Mouse (Mus musculus) hindbrain, postnatal 0 days (tissue): ENCODE results near the gene Gm10337. TPM values are rescaled to one million over a fixed set of nuclear protein-coding genes. Genes with fewer than 3 reads are reported as not detected.

Experiments used
- ATAC-seq: fragments of 200-750 bp; cut with Nextera tagmentation; 2 replicates; pipeline ENCODE4 v1.8.0; 2017; ENCODE audit warnings: mild to moderate bottlenecking, moderate TSS enrichment, moderate library complexity
- DNase-seq: peaks from one replicate; pipeline ENCODE4 v3.0.0-alpha.2; 2015; ENCODE audit warnings: low spot score
- H3K27ac ChIP-seq: fragments of 300-500 bp; sonication (generic); 2 replicates; pipeline ENCODE4 v1.5.1; 2014; ENCODE audit warnings: mild to moderate bottlenecking
- H3K27me3 ChIP-seq: fragments of 300-500 bp; sonication (generic); 2 replicates; pipeline ENCODE4 v1.6.1; 2014; ENCODE audit warnings: low read length, mixed read lengths; ENCODE audit not compliant: insufficient read depth
- H3K36me3 ChIP-seq: fragments of 300-500 bp; sonication (generic); 2 replicates; pipeline ENCODE4 v1.6.1; 2014; ENCODE audit warnings: low read length, mixed read lengths; ENCODE audit not compliant: insufficient read depth
- H3K4me1 ChIP-seq: fragments of 300-500 bp; sonication (generic); 2 replicates; pipeline ENCODE4 v1.6.1; 2014; ENCODE audit warnings: antibody characterized with exemption, low read length, mixed read lengths; ENCODE audit not compliant: insufficient read depth
- H3K4me2 ChIP-seq: fragments of 300-500 bp; sonication (generic); 2 replicates; pipeline ENCODE4 v1.6.1; 2014; ENCODE audit warnings: low read depth, mild to moderate bottlenecking, low read length, moderate library complexity, mixed read lengths
- H3K4me3 ChIP-seq: fragments of 300-500 bp; sonication (generic); 2 replicates; pipeline ENCODE4 v1.5.1; 2014; ENCODE audit warnings: low read length
- H3K9ac ChIP-seq: fragments of 300-500 bp; sonication (generic); replicated peaks from 2 replicates; pipeline ENCODE4 v1.6.1; 2014; ENCODE audit warnings: mild to moderate bottlenecking, low read length, moderate library complexity, mixed read lengths
- H3K9me3 ChIP-seq: fragments of 300-500 bp; sonication (generic); 2 replicates; pipeline ENCODE4 v1.6.1; 2016; ENCODE audit warnings: low read length, mixed read lengths
- CTCF ChIP-seq: IDR thresholded peaks from 2 replicates; pipeline ENCODE4 v1.5.1; 2016; ENCODE audit warnings: antibody characterized with exemption, control low read depth, low read depth
- WGBS: fragments of 180-500 bp; shearing (Covaris S2); extraction: QIAGEN DNeasy Blood & Tissue Kit; methylation state at CpG from one replicate; pipeline ENCODE4 v1.1.7; 2014; 5-methylcytosine and 5-hydroxymethylcytosine counted together
- polyA plus RNA-seq: library from polyadenylated mRNA; unstranded; fragments of >200 nt; fragmentation: Nextera tagmentation; extraction: Ambion mirVana; gene quantifications from 2 replicates; pipeline ENCODE4 v1.2.1, GENCODE M21; 2015
- total RNA-seq: library from RNA; depleted of rRNA; stranded (reverse); fragments of >200 nt; gene quantifications from 2 replicates; pipeline ENCODE4 v1.2.3, GENCODE M21; 2014; rRNA removed

Gene Gm10337
- total and polyA plus RNA-seq, 2 experiments from 2014 or later: 2.7 TPM; not detected in 1

- H3K4me1 ChIP-seq: no peaks in the 10 kb centered on the region
- no peak for TF ChIP-seq CTCF
- H3K36me3 ChIP-seq: peaks cover 63% of the 10 kb centered on the region
- H3K4me3 ChIP-seq: no peak overlapping the region
- H3K9ac ChIP-seq: no peak overlapping the region
- H3K27me3 ChIP-seq: no peaks in the 10 kb centered on the region
- H3K9me3 ChIP-seq: no peaks in the 10 kb centered on the region
- H3K27ac ChIP-seq: no peak overlapping the region
- no peak overlapping the region for H3K4me2 ChIP-seq
- ATAC-seq: no peak
- DNase-seq: no peak
- WGBS: 93% methylated on average over 7 of the region's 7 CpGs
Observed at GRCm38 (mm10) chr15:102533926-102534325, 30.4 kb downstream of the Gm10337 start.

- TF ChIP-seq CTCF: no peak
- Histone ChIP-seq H3K9ac (no peak overlapping the region), H3K9me3 (no peaks in the 10 kb centered on the region), H3K4me1 (peaks cover 10% of the 10 kb centered on the region), H3K27ac (no peak overlapping the region), H3K4me2 (no peak overlapping the region), H3K36me3 (peaks cover 20% of the 10 kb centered on the region; the same call in 1 of the 2 replicates), H3K27me3 (no peaks in the 10 kb centered on the region), H3K4me3 (no peak overlapping the region)
- DNase-seq (peak; percentile 25), ATAC-seq (no peak)
- WGBS: 79% methylated on average over 4 of the region's 4 CpGs
Observed at GRCm38 (mm10) chr15:102544801-102545200, 41.3 kb downstream of the Gm10337 start.

- no peak for DNase-seq
- H3K27ac ChIP-seq: peak overlapping the region; percentile 77; the same call in 1 of the 2 replicates
- H3K9me3 ChIP-seq: no peaks in the 10 kb centered on the region
- H3K4me1 ChIP-seq: peaks cover 10% of the 10 kb centered on the region
- TF ChIP-seq CTCF: no peak
- no peak overlapping the region for H3K4me3 ChIP-seq
- H3K9ac ChIP-seq: no peak overlapping the region
- no peak overlapping the region for H3K4me2 ChIP-seq
- ATAC-seq: no peak
- no peaks in the 10 kb centered on the region for H3K27me3 ChIP-seq
- WGBS: 68% methylated on average over 3 of the region's 3 CpGs
- peaks cover 17% of the 10 kb centered on the region; the same call in 1 of the 2 replicates for H3K36me3 ChIP-seq
Observed at GRCm38 (mm10) chr15:102546246-102546645, 42.7 kb downstream of the Gm10337 start.

- H3K4me1 ChIP-seq: peaks cover 10% of the 10 kb centered on the region
- H3K27ac ChIP-seq: peak overlapping the region; percentile 77
- no peak overlapping the region for H3K9ac ChIP-seq
- no peak overlapping the region for H3K4me3 ChIP-seq
- no peaks in the 10 kb centered on the region for H3K9me3 ChIP-seq
- 48% methylated on average over 3 of the region's 3 CpGs for WGBS
- H3K27me3 ChIP-seq: no peaks in the 10 kb centered on the region
- peak; percentile 89 for DNase-seq
- ATAC-seq: peak; percentile 73
- H3K36me3 ChIP-seq: peaks cover 18% of the 10 kb centered on the region; the same call in 1 of the 2 replicates
- H3K4me2 ChIP-seq: no peak overlapping the region
- no peak for TF ChIP-seq CTCF
Observed at GRCm38 (mm10) chr15:102546677-102547427, 43.3 kb downstream of the Gm10337 start.

- Histone ChIP-seq H3K27me3 (no peaks in the 10 kb centered on the region), H3K9ac (no peak overlapping the region), H3K36me3 (peaks cover 23% of the 10 kb centered on the region; the same call in 1 of the 2 replicates), H3K27ac (peak overlapping the region; percentile 77), H3K4me2 (no peak overlapping the region), H3K4me3 (no peak overlapping the region), H3K4me1 (peaks cover 10% of the 10 kb centered on the region), H3K9me3 (no peaks in the 10 kb centered on the region)
- WGBS: 50% methylated on average over 3 of the region's 3 CpGs
- ATAC-seq (peak; percentile 84), DNase-seq (peak; percentile 89)
- TF ChIP-seq CTCF: no peak
Observed at GRCm38 (mm10) chr15:102547478-102547877, 44.0 kb downstream of the Gm10337 start.

- TF ChIP-seq CTCF: no peak
- peaks cover 18% of the 10 kb centered on the region; the same call in 1 of the 2 replicates for H3K36me3 ChIP-seq
- WGBS: 97% methylated on average over 5 of the region's 5 CpGs
Observed at GRCm38 (mm10) chr15:102552599-102552998, 49.1 kb downstream of the Gm10337 start.

More at GRCm38 (mm10) chr15:102552599-102552998, 49.1 kb downstream of the Gm10337 start:
- H3K4me1 ChIP-seq: no peaks in the 10 kb centered on the region
- no peak overlapping the region for H3K9ac ChIP-seq
- no peak for ATAC-seq
- H3K27ac ChIP-seq: no peak overlapping the region
- no peak overlapping the region for H3K4me2 ChIP-seq
- no peaks in the 10 kb centered on the region for H3K9me3 ChIP-seq
- H3K4me3 ChIP-seq: no peak overlapping the region
- no peak for DNase-seq
- no peaks in the 10 kb centered on the region for H3K27me3 ChIP-seq

Other genes starting within 250 kb of the Gm10337 start
- gene Rarg, start 246.2 kb upstream of the Gm10337 start, total RNA-seq: 8.8 and 11.4 TPM in 2 replicates
- gene Rarg, start 246.2 kb upstream of the Gm10337 start, polyA plus RNA-seq: 3.8 and 4.4 TPM in 2 replicates
- gene Gm9918, start 233.2 kb upstream of the Gm10337 start, total RNA-seq: not detected in 2 replicates
- 0.06 TPM in 1 of 2 replicates, not detected in the other for gene Gm9918, start 233.2 kb upstream of the Gm10337 start, polyA plus RNA-seq
- 50.7 and 52.3 TPM in 2 replicates for gene Mfsd5, start 224.3 kb upstream of the Gm10337 start, total RNA-seq
- 67.9 and 68.3 TPM in 2 replicates for gene Mfsd5, start 224.3 kb upstream of the Gm10337 start, polyA plus RNA-seq
- gene Espl1, start 207.5 kb upstream of the Gm10337 start, total RNA-seq: 5.3 and 7.3 TPM in 2 replicates
- 2.3 and 3.8 TPM in 2 replicates for gene Espl1, start 207.5 kb upstream of the Gm10337 start, polyA plus RNA-seq
- 119 and 139 TPM in 2 replicates for gene Pfdn5, start 177.6 kb upstream of the Gm10337 start, total RNA-seq
- 531 and 540 TPM in 2 replicates for gene Pfdn5, start 177.6 kb upstream of the Gm10337 start, polyA plus RNA-seq
- gene Myg1, start 172.0 kb upstream of the Gm10337 start, total RNA-seq: 56.5 and 58.0 TPM in 2 replicates
- gene Myg1, start 172.0 kb upstream of the Gm10337 start, polyA plus RNA-seq: 78.8 and 79.8 TPM in 2 replicates
- 19.4 and 25.4 TPM in 2 replicates for gene Aaas, start 153.0 kb upstream of the Gm10337 start, total RNA-seq
- gene Aaas, start 153.0 kb upstream of the Gm10337 start, polyA plus RNA-seq: 31.4 and 36.4 TPM in 2 replicates
- 0.11 and 0.31 TPM in 2 replicates for gene Sp7, start 136.5 kb upstream of the Gm10337 start, total RNA-seq
- gene Sp7, start 136.5 kb upstream of the Gm10337 start, polyA plus RNA-seq: 0.38 and 0.40 TPM in 2 replicates
- gene Sp1, start 97.6 kb upstream of the Gm10337 start, total RNA-seq: 24.7 and 26.0 TPM in 2 replicates
- 3.0 and 3.5 TPM in 2 replicates for gene Sp1, start 97.6 kb upstream of the Gm10337 start, polyA plus RNA-seq
- 0.16 TPM in 1 of 2 replicates, not detected in the other for gene Amhr2, start 58.4 kb upstream of the Gm10337 start, total RNA-seq
- 0.36 and 0.62 TPM in 2 replicates for gene Amhr2, start 58.4 kb upstream of the Gm10337 start, polyA plus RNA-seq
- gene Prr13, start 44.7 kb upstream of the Gm10337 start, total RNA-seq: 27.4 and 28.0 TPM in 2 replicates
- 90.4 and 95.1 TPM in 2 replicates for gene Prr13, start 44.7 kb upstream of the Gm10337 start, polyA plus RNA-seq
- gene Pcbp2, start 33.2 kb upstream of the Gm10337 start, total RNA-seq: 151 and 157 TPM in 2 replicates
- gene Pcbp2, start 33.2 kb upstream of the Gm10337 start, polyA plus RNA-seq: 104 TPM in 2 replicates
- 68.2 and 86.1 TPM in 2 replicates for gene Map3k12, start 13.3 kb downstream of the Gm10337 start, total RNA-seq
- gene Map3k12, start 13.3 kb downstream of the Gm10337 start, polyA plus RNA-seq: 41.2 and 42.0 TPM in 2 replicates
- 69.9 and 91.1 TPM in 2 replicates for gene Tarbp2, start 14.5 kb downstream of the Gm10337 start, total RNA-seq
- 97.2 and 99.5 TPM in 2 replicates for gene Tarbp2, start 14.5 kb downstream of the Gm10337 start, polyA plus RNA-seq
- 4.6 and 13.9 TPM in 2 replicates for gene Npff, start 21.2 kb downstream of the Gm10337 start, total RNA-seq
- gene Npff, start 21.2 kb downstream of the Gm10337 start, polyA plus RNA-seq: 3.1 and 5.4 TPM in 2 replicates
- gene Gm28047, start 121.3 kb downstream of the Gm10337 start, total RNA-seq: not detected in 2 replicates
- 1.1 TPM in 1 of 2 replicates, not detected in the other for gene Gm28047, start 121.3 kb downstream of the Gm10337 start, polyA plus RNA-seq
- 8.6 and 15.0 TPM in 2 replicates for gene Atf7, start 121.7 kb downstream of the Gm10337 start, total RNA-seq
- 12.5 and 13.5 TPM in 2 replicates for gene Atf7, start 121.7 kb downstream of the Gm10337 start, polyA plus RNA-seq
- 148 and 610 TPM in 2 replicates for gene Atp5g2, start 168.6 kb downstream of the Gm10337 start, total RNA-seq
- gene Atp5g2, start 168.6 kb downstream of the Gm10337 start, polyA plus RNA-seq: 60.5 and 66.5 TPM in 2 replicates
- 26.6 and 32.4 TPM in 2 replicates for gene Calcoco1, start 218.5 kb downstream of the Gm10337 start, total RNA-seq
- 29.8 and 30.3 TPM in 2 replicates for gene Calcoco1, start 218.5 kb downstream of the Gm10337 start, polyA plus RNA-seq